Mouse (Mus musculus) hindbrain, embryonic 12.5 days (tissue): ENCODE measurements at regions not wholly inside any gene's neighbourhood (a gene's known extent, or its start where the extent isn't known, plus 50 kb on each side); places are given as distances from the start of the nearest gene placed in this dataset.

Experiments
- ATAC-seq: fragments of 200-750 bp; cut with Nextera tagmentation; 2 replicates; pipeline ENCODE4 v1.8.0; 2017; ENCODE audit warnings: moderate TSS enrichment; ENCODE audit not compliant: low FRiP score
- H3K27ac ChIP-seq: fragments of 300-500 bp; sonication (generic); 2 replicates; pipeline ENCODE4 v1.5.1; 2016; ENCODE audit warnings: mild to moderate bottlenecking
- H3K27me3 ChIP-seq: fragments of 300-500 bp; sonication (generic); 2 replicates; pipeline ENCODE4 v1.6.1; 2016; ENCODE audit warnings: mild to moderate bottlenecking
- H3K36me3 ChIP-seq: fragments of 300-500 bp; sonication (generic); 2 replicates; pipeline ENCODE4 v1.6.1; 2016; ENCODE audit warnings: mild to moderate bottlenecking
- H3K4me1 ChIP-seq: fragments of 300-500 bp; sonication (generic); 2 replicates; pipeline ENCODE4 v1.6.1; 2016
- H3K4me2 ChIP-seq: fragments of 300-500 bp; sonication (generic); replicated peaks from 2 replicates; pipeline ENCODE4 v1.6.1; 2016; ENCODE audit warnings: mild to moderate bottlenecking
- H3K4me3 ChIP-seq: fragments of 300-500 bp; sonication (generic); 2 replicates; pipeline ENCODE4 v1.5.1; 2016; ENCODE audit warnings: mild to moderate bottlenecking
- H3K9ac ChIP-seq: fragments of 300-500 bp; sonication (generic); 2 replicates; pipeline ENCODE4 v1.6.1; 2016; ENCODE audit warnings: mild to moderate bottlenecking, moderate library complexity
- H3K9me3 ChIP-seq: fragments of 300-500 bp; sonication (generic); replicated peaks from 2 replicates; pipeline ENCODE4 v1.6.1; 2016; ENCODE audit warnings: mild to moderate bottlenecking
- WGBS: fragments of 180-500 bp; shearing (Covaris S2); methylation state at CpG from one replicate; pipeline ENCODE4 v1.1.7; 2016; 5-methylcytosine and 5-hydroxymethylcytosine counted together

- Histone ChIP-seq H3K4me1 (no peaks in the 10 kb centered on the region; the same call in 1 of the 2 replicates), H3K4me3 (no peak overlapping the region), H3K36me3 (no peaks in the 10 kb centered on the region), H3K4me2 (no peak overlapping the region), H3K9me3 (no peaks in the 10 kb centered on the region), H3K27ac (no peak overlapping the region), H3K27me3 (no peaks in the 10 kb centered on the region), H3K9ac (no peak overlapping the region)
- WGBS: 47% methylated on average over 8 of the region's 8 CpGs
- ATAC-seq: no peak
Measured at GRCm38 (mm10) chr2:77333394-77334079, 53.1 kb upstream of the Sestd1 start.
